Mouse (Mus musculus) heart, embryonic 13.5 days (tissue): Measurements from ENCODE around the gene Gpr82. TPM values are rescaled to one million over a fixed set of nuclear protein-coding genes. Genes with fewer than 3 reads are reported as not detected.

Experiments
- ATAC-seq: fragments of 200-750 bp; cut with Nextera tagmentation; 2 replicates; pipeline ENCODE4 v1.8.0; 2017; ENCODE audit warnings: moderate TSS enrichment; ENCODE audit not compliant: insufficient number of reproducible peaks, low FRiP score, low TSS enrichment; ENCODE audit errors: extremely low read depth
- H3K27ac ChIP-seq: fragments of 300-500 bp; sonication (generic); replicated peaks from 2 replicates; pipeline ENCODE4 v1.5.1; 2015; ENCODE audit warnings: moderate library complexity, mild to moderate bottlenecking, inconsistent platforms
- H3K27me3 ChIP-seq: fragments of 300-500 bp; sonication (generic); replicated peaks from 2 replicates; pipeline ENCODE4 v1.6.1; 2015; ENCODE audit warnings: mild to moderate bottlenecking, inconsistent platforms
- H3K36me3 ChIP-seq: fragments of 300-500 bp; sonication (generic); 2 replicates; pipeline ENCODE4 v1.6.1; 2015; ENCODE audit warnings: mild to moderate bottlenecking, inconsistent platforms
- H3K4me1 ChIP-seq: fragments of 300-500 bp; sonication (generic); 2 replicates; pipeline ENCODE4 v1.6.1; 2015; ENCODE audit warnings: inconsistent platforms
- H3K4me2 ChIP-seq: fragments of 300-500 bp; sonication (generic); 2 replicates; pipeline ENCODE4 v1.6.1; 2015; ENCODE audit warnings: inconsistent platforms, mild to moderate bottlenecking, moderate library complexity
- H3K4me3 ChIP-seq: fragments of 300-500 bp; sonication (generic); 2 replicates; pipeline ENCODE4 v1.5.1; 2015; ENCODE audit warnings: moderate library complexity, mild to moderate bottlenecking, inconsistent platforms
- H3K9ac ChIP-seq: fragments of 300-500 bp; sonication (generic); 2 replicates; pipeline ENCODE4 v1.6.1; 2015; ENCODE audit warnings: inconsistent platforms, mild to moderate bottlenecking, moderate library complexity
- H3K9me3 ChIP-seq: fragments of 300-500 bp; sonication (generic); 2 replicates; pipeline ENCODE4 v1.6.1; 2016; ENCODE audit warnings: inconsistent platforms
- WGBS: fragments of 180-500 bp; shearing (Covaris S2); methylation state at CpG from one replicate; pipeline ENCODE4 v1.1.7; 2015; ENCODE audit warnings: mixed read lengths; 5-methylcytosine and 5-hydroxymethylcytosine counted together
- polyA plus RNA-seq: library from polyadenylated mRNA; unstranded; fragments of >200 nt; fragmentation: Nextera tagmentation; extraction: Ambion mirVana; gene quantifications from 2 replicates; pipeline ENCODE4 v1.2.1, GENCODE M21; 2015

Gene Gpr82
- polyA plus RNA-seq, 1 experiment from 2014 or later: 0.35 TPM

- 0 out of 2 replicates have a peak, but pooled peaks cover 7% of the 10 kb centered on the region for H3K27me3 ChIP-seq
- H3K4me1 ChIP-seq: no peaks in the 10 kb centered on the region
- no peak overlapping the region for H3K27ac ChIP-seq
- no peak overlapping the region for H3K4me2 ChIP-seq
- no peaks in the 10 kb centered on the region for H3K36me3 ChIP-seq
- WGBS: 85% methylated on average over 1 of the region's 1 CpGs
- no peak overlapping the region for H3K4me3 ChIP-seq
- no peak for ATAC-seq
- H3K9ac ChIP-seq: no peak overlapping the region
- no peaks in the 10 kb centered on the region for H3K9me3 ChIP-seq
Measured at GRCm38 (mm10) chrX:13652291-13652690, 8.9 kb upstream of the Gpr82 start.

DNA sequence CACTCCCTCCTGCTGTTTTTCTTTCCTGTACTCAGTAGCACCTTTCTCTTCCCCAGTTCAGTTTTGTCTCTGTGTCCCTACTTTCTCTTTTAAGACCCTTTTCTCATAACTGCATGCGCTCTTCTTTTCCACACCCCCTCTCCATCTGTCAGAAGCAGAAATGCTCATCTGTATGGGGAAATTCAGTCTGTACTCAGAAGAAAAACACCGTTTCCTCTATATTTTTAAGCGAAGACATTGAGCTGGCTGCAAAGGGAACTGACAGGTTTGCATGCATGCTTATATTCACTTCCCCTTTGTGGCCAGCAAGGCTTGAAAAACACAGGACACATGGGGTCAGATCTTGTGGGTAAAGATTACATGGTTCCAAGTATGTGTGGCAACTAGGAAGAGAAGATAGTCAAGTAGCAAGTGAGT, 6.2 kb upstream of the Gpr82 start:
- no peak overlapping the region for H3K4me3 ChIP-seq
- H3K4me2 ChIP-seq: no peak overlapping the region
- no peaks in the 10 kb centered on the region for H3K9me3 ChIP-seq
- no peak for ATAC-seq
- WGBS: 74% methylated on average over 3 of the region's 3 CpGs
- no peak overlapping the region for H3K9ac ChIP-seq
- H3K36me3 ChIP-seq: no peaks in the 10 kb centered on the region
- peaks cover 7% of the 10 kb centered on the region; the same call in 1 of the 2 replicates for H3K27me3 ChIP-seq
- no peak overlapping the region for H3K27ac ChIP-seq
- H3K4me1 ChIP-seq: no peaks in the 10 kb centered on the region

DNA sequence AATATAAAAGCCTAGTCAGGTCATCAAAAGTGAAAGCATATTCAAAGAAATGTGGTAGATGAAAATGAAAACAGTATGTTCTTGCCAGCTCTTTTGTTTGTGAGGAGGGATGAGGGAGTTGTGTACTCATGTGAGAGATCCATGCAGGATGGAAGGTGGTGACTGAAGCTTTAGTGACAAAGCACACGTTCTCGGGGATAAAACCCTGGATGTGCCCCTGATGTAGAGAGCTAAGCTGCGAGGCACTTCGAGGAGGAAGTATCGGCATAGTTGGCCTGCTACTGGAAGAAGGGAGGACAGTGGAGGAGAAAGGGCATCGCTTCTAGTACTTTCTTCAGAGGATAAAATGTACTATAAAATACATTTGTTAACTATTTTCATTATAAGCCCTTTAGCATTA, 5.3 kb upstream of the Gpr82 start:
- Histone ChIP-seq H3K27me3 (peaks cover 7% of the 10 kb centered on the region; the same call in 1 of the 2 replicates), H3K36me3 (no peaks in the 10 kb centered on the region), H3K9ac (no peak overlapping the region), H3K4me1 (no peaks in the 10 kb centered on the region), H3K9me3 (no peaks in the 10 kb centered on the region), H3K27ac (no peak overlapping the region), H3K4me3 (no peak overlapping the region), H3K4me2 (no peak overlapping the region)
- 71% methylated on average over 6 of the region's 6 CpGs for WGBS
- ATAC-seq: no peak

- WGBS: 0% methylated on average over 1 of the region's 1 CpGs
- Histone ChIP-seq H3K9me3 (no peaks in the 10 kb centered on the region), H3K4me1 (no peaks in the 10 kb centered on the region), H3K4me2 (no peak overlapping the region), H3K27me3 (peaks cover 7% of the 10 kb centered on the region; the same call in 1 of the 2 replicates), H3K36me3 (no peaks in the 10 kb centered on the region), H3K4me3 (no peak overlapping the region), H3K9ac (no peak overlapping the region), H3K27ac (no peak overlapping the region)
- ATAC-seq: no peak
Measured at GRCm38 (mm10) chrX:13656721-13657120, 4.4 kb upstream of the Gpr82 start.

- no peak overlapping the region for H3K4me2 ChIP-seq
Measured at GRCm38 (mm10) chrX:13658616-13659140, 2.5 kb upstream of the Gpr82 start.

DNA sequence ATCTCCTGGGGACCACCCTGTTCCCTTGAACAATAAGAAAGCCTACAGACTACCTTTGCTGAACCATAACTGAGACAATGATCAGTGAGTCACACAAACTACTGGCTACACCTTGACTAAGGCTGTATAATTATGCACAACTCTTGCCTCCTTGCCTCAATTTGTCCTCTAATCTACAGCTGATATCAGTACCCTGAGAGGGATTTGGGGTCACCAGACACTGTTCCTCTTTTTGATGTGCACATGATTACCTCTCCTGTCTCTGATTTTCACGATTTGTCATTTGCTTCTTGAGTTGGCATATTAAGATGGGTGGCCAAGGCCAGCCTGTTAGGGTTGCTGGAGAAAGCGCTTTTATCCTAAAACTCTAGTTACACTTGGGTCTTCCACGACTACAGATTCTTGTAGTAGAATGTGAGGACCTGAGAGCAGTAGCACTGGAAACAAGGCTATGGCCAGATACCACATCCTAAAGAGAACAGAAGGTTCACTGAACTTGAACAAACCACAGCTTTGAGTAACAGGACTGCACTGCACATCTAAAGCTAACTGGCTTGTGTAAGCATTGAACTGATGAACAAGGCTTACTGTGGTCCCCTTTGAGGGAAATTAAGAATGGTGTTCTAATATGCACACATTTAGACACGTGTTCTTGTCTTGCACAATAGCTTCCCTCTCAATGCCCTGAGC, 1.8 kb upstream of the Gpr82 start:
- Histone ChIP-seq H3K9ac (no peak overlapping the region), H3K4me1 (no peaks in the 10 kb centered on the region), H3K4me2 (no peak overlapping the region), H3K36me3 (no peaks in the 10 kb centered on the region), H3K27ac (no peak overlapping the region), H3K9me3 (no peaks in the 10 kb centered on the region), H3K4me3 (no peak overlapping the region), H3K27me3 (peaks cover 7% of the 10 kb centered on the region; the same call in 1 of the 2 replicates)
- no peak for ATAC-seq
- 77% methylated on average over 4 of the region's 4 CpGs for WGBS

More at GRCm38 (mm10) chrX:13658616-13659140, 2.5 kb upstream of the Gpr82 start:
- no peaks in the 10 kb centered on the region for H3K4me1 ChIP-seq
- no peak overlapping the region for H3K9ac ChIP-seq
- WGBS: 79% methylated on average over 3 of the region's 3 CpGs
- no peaks in the 10 kb centered on the region for H3K36me3 ChIP-seq
- H3K27ac ChIP-seq: no peak overlapping the region
- no peak overlapping the region for H3K4me3 ChIP-seq
- H3K27me3 ChIP-seq: peaks cover 7% of the 10 kb centered on the region; the same call in 1 of the 2 replicates
- H3K9me3 ChIP-seq: no peaks in the 10 kb centered on the region
- ATAC-seq: no peak

GRCm38 (mm10) chrX:13668867-13669266, 7.7 kb downstream of the Gpr82 start:
- WGBS: 53% methylated on average over 5 of the region's 5 CpGs
- Histone ChIP-seq H3K27ac (no peak overlapping the region), H3K9ac (no peak overlapping the region), H3K9me3 (no peaks in the 10 kb centered on the region), H3K27me3 (no peaks in the 10 kb centered on the region), H3K36me3 (no peaks in the 10 kb centered on the region), H3K4me1 (no peaks in the 10 kb centered on the region), H3K4me2 (no peak overlapping the region), H3K4me3 (no peak overlapping the region)
- no peak for ATAC-seq

DNA sequence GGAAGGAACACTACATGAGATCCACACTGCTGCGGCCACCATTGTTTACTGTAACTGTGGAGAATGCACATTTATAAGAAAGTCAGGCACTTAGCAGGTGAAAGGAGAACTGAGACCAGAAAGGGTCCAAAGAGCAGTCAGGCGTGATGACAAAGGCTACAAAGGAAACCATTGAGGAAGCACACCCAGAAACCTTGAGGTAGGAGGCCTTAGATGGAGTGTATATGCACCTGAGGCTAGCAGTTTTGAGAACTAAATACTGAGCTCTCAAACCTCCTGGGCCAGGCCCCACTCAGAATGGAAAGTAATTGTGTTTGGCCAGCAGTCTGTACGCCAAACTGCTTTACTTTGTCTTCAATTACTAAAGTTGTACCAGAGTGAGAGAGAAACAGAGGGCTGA, 9.2 kb downstream of the Gpr82 start:
- ATAC-seq: no peak
- Histone ChIP-seq H3K36me3 (no peaks in the 10 kb centered on the region), H3K27me3 (no peaks in the 10 kb centered on the region), H3K4me2 (no peak overlapping the region), H3K4me3 (no peak overlapping the region), H3K27ac (no peak overlapping the region), H3K4me1 (no peaks in the 10 kb centered on the region), H3K9ac (no peak overlapping the region), H3K9me3 (no peaks in the 10 kb centered on the region)
- WGBS: 79% methylated on average over 3 of the region's 3 CpGs

DNA sequence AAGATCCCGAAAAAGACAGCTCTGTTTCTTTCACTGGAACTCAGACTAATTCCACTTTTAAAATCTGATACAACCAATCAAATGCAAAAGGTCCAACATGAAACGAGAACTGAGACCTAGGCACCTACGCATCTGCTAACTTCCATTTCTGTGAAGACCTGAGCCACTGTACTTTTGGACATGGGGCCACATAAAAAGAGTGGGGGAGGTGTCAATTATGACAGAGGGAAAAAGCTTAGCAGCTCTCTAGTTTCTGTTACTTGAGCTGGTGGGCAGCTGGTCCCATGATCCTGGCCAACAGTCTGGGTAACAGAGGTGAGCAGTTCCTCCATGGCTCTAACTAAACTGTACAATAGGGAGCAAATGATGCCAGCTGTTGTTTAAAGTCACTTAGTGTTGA, 11.8 kb downstream of the Gpr82 start:
- Histone ChIP-seq H3K27me3 (no peaks in the 10 kb centered on the region), H3K9me3 (no peaks in the 10 kb centered on the region), H3K9ac (no peak overlapping the region), H3K27ac (no peak overlapping the region), H3K4me1 (no peaks in the 10 kb centered on the region), H3K4me2 (no peak overlapping the region), H3K36me3 (no peaks in the 10 kb centered on the region), H3K4me3 (no peak overlapping the region)
- 81% methylated on average over 3 of the region's 3 CpGs for WGBS
- ATAC-seq: no peak

DNA sequence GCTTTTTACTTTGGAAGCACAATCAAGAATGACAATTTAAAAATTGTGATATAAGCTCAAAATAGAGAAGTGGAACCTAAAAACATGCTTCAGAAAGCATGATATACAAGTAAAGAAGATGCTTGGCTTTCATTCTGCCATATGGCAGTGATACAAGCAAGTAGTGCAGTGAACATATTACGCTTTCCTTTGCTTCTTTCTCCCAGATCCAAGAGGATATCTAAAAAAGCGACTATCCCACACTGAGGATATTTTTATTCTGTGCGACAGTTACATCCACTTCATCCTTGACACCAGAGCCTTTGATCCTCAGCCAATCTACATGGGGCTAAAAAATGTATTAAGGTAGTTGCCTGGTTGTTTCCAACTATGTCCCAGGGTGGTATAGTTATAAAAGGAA, 20.6 kb downstream of the Gpr82 start:
- WGBS: 69% methylated on average over 3 of the region's 3 CpGs
- no peak overlapping the region for H3K4me3 ChIP-seq
- H3K27ac ChIP-seq: no peak overlapping the region
- H3K27me3 ChIP-seq: no peaks in the 10 kb centered on the region
- H3K4me2 ChIP-seq: no peak overlapping the region
- no peaks in the 10 kb centered on the region for H3K4me1 ChIP-seq
- H3K9ac ChIP-seq: no peak overlapping the region
- no peak for ATAC-seq
- no peaks in the 10 kb centered on the region for H3K9me3 ChIP-seq
- H3K36me3 ChIP-seq: no peaks in the 10 kb centered on the region

DNA sequence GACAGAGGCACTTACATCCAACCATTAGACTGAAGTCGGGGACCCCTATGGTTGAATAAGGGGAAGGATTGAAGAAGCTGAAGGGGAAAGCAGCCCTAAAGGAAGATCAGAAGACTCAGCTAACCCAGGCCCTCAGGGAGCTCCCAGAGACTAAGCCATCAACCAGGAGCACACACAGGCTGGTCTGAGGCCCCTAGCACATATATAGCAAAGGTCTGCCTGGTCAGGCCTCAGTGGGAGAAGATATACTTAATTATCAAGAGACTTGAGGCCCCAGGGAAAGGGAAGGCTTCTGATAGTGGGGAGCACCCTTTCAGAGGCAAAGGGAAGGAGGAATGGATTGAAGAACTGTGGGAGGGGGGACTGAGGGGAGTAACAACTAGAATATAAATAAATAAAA, 25.4 kb downstream of the Gpr82 start:
- Histone ChIP-seq H3K9ac (no peak overlapping the region), H3K4me2 (no peak overlapping the region), H3K36me3 (no peaks in the 10 kb centered on the region), H3K4me3 (no peak overlapping the region), H3K27ac (no peak overlapping the region), H3K4me1 (no peaks in the 10 kb centered on the region), H3K9me3 (no peaks in the 10 kb centered on the region), H3K27me3 (no peaks in the 10 kb centered on the region)
- no peak for ATAC-seq
- 81% methylated on average over 1 of the region's 1 CpGs for WGBS

- Histone ChIP-seq H3K36me3 (no peaks in the 10 kb centered on the region), H3K4me2 (no peak overlapping the region), H3K27me3 (no peaks in the 10 kb centered on the region), H3K27ac (no peak overlapping the region), H3K9me3 (no peaks in the 10 kb centered on the region), H3K9ac (no peak overlapping the region), H3K4me1 (no peaks in the 10 kb centered on the region), H3K4me3 (no peak overlapping the region)
- no peak for ATAC-seq
- WGBS: 54% methylated on average over 2 of the region's 2 CpGs
Measured at GRCm38 (mm10) chrX:13688356-13688755, 27.2 kb downstream of the Gpr82 start.
